In the genomic region with DNA sequence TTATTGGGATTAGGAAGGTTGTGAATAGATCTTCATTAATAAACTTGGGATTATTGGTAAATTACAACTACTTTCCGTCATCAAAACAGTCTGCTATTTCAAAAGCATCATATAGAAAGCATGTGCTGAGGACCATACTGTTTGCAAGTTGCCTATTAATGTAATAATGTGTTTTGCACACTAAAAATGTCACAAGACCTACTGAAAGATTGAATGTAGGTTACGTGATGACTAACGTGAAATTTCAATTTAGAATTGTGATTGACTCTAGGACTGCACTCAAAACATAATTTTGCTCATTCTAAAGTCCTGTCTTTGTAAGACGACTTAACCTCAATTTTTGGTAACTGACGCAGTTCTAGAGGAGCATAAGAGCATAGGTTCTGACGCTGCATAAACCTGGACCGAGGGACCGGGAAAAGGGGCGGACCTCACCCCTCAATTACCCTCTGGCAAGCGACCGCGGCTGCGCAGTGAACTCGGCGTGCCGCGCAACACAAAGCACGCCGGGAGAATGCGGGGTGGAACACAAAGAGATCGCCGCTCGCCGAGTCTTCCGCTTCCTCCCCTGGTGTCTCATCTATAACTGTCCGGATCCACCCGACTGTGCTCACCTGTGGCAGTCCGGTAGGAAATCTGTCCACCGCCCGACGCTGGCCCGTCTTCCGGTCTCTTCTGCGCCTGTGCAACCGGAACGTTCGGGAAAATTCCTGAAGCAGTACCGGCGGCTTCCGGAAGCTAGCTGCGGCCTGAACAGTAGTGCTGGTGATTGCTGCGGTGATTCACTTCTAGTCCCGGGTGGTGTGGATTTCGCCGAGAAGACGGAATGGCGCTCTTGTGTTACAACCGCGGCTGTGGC, we compare ENCODE assay signal across 8 mouse cellular contexts. TPM values are rescaled to one million over a fixed set of nuclear protein-coding genes. Genes with fewer than 3 reads are reported as not detected.
DNase-seq lines count a peak whose midpoint lies in the region; ATAC-seq and TF ChIP-seq lines count a peak whose summit lies in the region.

A gene (plus strand): TSS at position 555 of the 859 bp plus-strand sequence.

- peak; percentile 99 for ATAC-seq in forebrain, embryonic 11.5 days (replicated peaks; ENCODE audit: low FRiP score)
- peak; percentile 99 for ATAC-seq in heart, embryonic 16.5 days (replicated peaks; ENCODE audit: extremely low read depth, insufficient read depth, low FRiP score)
- peak; percentile 99 for ATAC-seq in liver, embryonic 15.5 days (ENCODE audit: insufficient read depth)
- peak; percentile 98 for ATAC-seq in neural tube, embryonic 12.5 days (ENCODE audit: low FRiP score, low read depth)

- peaks cover 3 to 16% of the 10 kb centered on the region in 2 experiments for H3K4me1 ChIP-seq in CH12.LX (ENCODE audit: control insufficient read depth in 1 of 2, insufficient read depth in 2 of 2)
- H3K4me1 ChIP-seq in forebrain, embryonic 11.5 days (replicated peaks; ENCODE audit: control insufficient read depth, insufficient read depth, low read length): 0 out of 2 replicates have a peak, but pooled peaks cover 2% of the 10 kb centered on the region
- H3K4me1 ChIP-seq in heart, embryonic 16.5 days (ENCODE audit: control insufficient read depth, insufficient read depth, low read length): peaks cover 8% of the 10 kb centered on the region
- peaks cover 8% of the 10 kb centered on the region; the same call in 1 of the 2 replicates for H3K4me1 ChIP-seq in liver, embryonic 15.5 days (replicated peaks)
- peaks cover 11% of the 10 kb centered on the region for H3K4me1 ChIP-seq in neural tube, embryonic 12.5 days

- H3K9me3 ChIP-seq in CH12.LX (replicated peaks; ENCODE audit: low read length): no peaks in the 10 kb centered on the region
- H3K9me3 ChIP-seq in forebrain, embryonic 11.5 days (ENCODE audit: control insufficient read depth, low read length): no peaks in the 10 kb centered on the region
- H3K9me3 ChIP-seq in heart, embryonic 16.5 days (replicated peaks; ENCODE audit: control insufficient read depth, low read length): no peaks in the 10 kb centered on the region
- H3K9me3 ChIP-seq in liver, embryonic 15.5 days (replicated peaks): no peaks in the 10 kb centered on the region
- H3K9me3 ChIP-seq in neural tube, embryonic 12.5 days: no peaks in the 10 kb centered on the region

- no peaks in the 10 kb centered on the region for H3K27me3 ChIP-seq in CH12.LX (replicated peaks)
- H3K27me3 ChIP-seq in forebrain, embryonic 11.5 days (ENCODE audit: control insufficient read depth, insufficient read depth, low read length): no peaks in the 10 kb centered on the region
- no peaks in the 10 kb centered on the region for H3K27me3 ChIP-seq in heart, embryonic 16.5 days (ENCODE audit: control insufficient read depth, insufficient read depth, low read length)
- no peaks in the 10 kb centered on the region for H3K27me3 ChIP-seq in liver, embryonic 15.5 days
- H3K27me3 ChIP-seq in neural tube, embryonic 12.5 days (replicated peaks): no peaks in the 10 kb centered on the region

- peaks cover 27% of the 10 kb centered on the region for H3K79me2 ChIP-seq in CH12.LX (replicated peaks; ENCODE audit: control insufficient read depth, extremely low read depth, insufficient read depth, poor library complexity, severe bottlenecking)

- H3K27ac ChIP-seq in CH12.LX (ENCODE audit: insufficient read depth, low read depth): peak within 1 kb of the TSS; percentile 45
- peak within 1 kb of the TSS; percentile 70 for H3K27ac ChIP-seq in forebrain, embryonic 11.5 days (ENCODE audit: low read depth, low read length)
- peak within 1 kb of the TSS; percentile 91 for H3K27ac ChIP-seq in heart, embryonic 16.5 days (ENCODE audit: low read length)
- H3K27ac ChIP-seq in liver, embryonic 15.5 days (replicated peaks): peak within 1 kb of the TSS; percentile 85
- H3K27ac ChIP-seq in neural tube, embryonic 12.5 days: peak within 1 kb of the TSS; percentile 46; the same call in 1 of the 2 replicates

- WGBS in forebrain, embryonic 11.5 days: 4% methylated on average over 49 of the region's 49 CpGs
- WGBS in heart, embryonic 16.5 days: 3% methylated on average over 49 of the region's 49 CpGs
- 4% methylated on average over 49 of the region's 49 CpGs for WGBS in liver, embryonic 15.5 days (ENCODE audit: insufficient replicate concordance)
- WGBS in neural tube, embryonic 12.5 days: 4% methylated on average over 49 of the region's 49 CpGs

- no peak for TF ChIP-seq RAD21 in CH12.LX (IDR thresholded peaks at IDR 0.05; ENCODE audit: low read depth, low read length)

- peak; percentile 95 for DNase-seq in CH12.LX (ENCODE audit: extremely low read depth)
- peak; percentile 85 for DNase-seq in c-Kit-positive CD71-positive TER-119-negative erythroid progenitor cells, embryonic 14.5 days (ENCODE audit: low read depth)
- DNase-seq in forebrain, embryonic 11.5 days (ENCODE audit: low spot score): peak; percentile 97
- DNase-seq in kidney, postnatal 36 days: peak; percentile 96 to 97
- DNase-seq in telencephalon, adult 2 months (ENCODE audit: low read depth, low spot score): peak; percentile 98

- TF ChIP-seq EP300 in CH12.LX (IDR thresholded peaks at IDR 0.05; ENCODE audit: low read length): no peak

- in situ Hi-C loops in CH12.LX (cut with MboI; ENCODE audit: low pct_ligation_motif_present, low pct_unique_long_range_greater_than_20kb, low sequenced_read_pairs): no loop called here

- peak within 1 kb of the TSS; percentile 71 to 96 (median 93) for H3K4me3 ChIP-seq in CH12.LX (replicated peaks in 1 of 3; ENCODE audit: low read depth in 2 of 3, low read length in 2 of 3, poor library complexity in 1 of 3)
- H3K4me3 ChIP-seq in forebrain, embryonic 11.5 days (ENCODE audit: low read depth, low read length): peak within 1 kb of the TSS; percentile 83
- peak within 1 kb of the TSS; percentile 100 for H3K4me3 ChIP-seq in heart, embryonic 16.5 days (ENCODE audit: low read length)
- H3K4me3 ChIP-seq in liver, embryonic 15.5 days (replicated peaks): peak within 1 kb of the TSS; percentile 84
- peak within 1 kb of the TSS; percentile 82 for H3K4me3 ChIP-seq in neural tube, embryonic 12.5 days

- TF ChIP-seq CTCF in CH12.LX (conservative IDR thresholded peaks at IDR 0.05 in 1 of 2, IDR thresholded peaks at IDR 0.05 in 1 of 2; ENCODE audit: low read depth in 2 of 2, low read length in 2 of 2): no peak

- TF ChIP-seq POLR2A in CH12.LX (IDR thresholded peaks at IDR 0.05; ENCODE audit: low read depth, low read length): peak; percentile 87

- H3K4me2 ChIP-seq in CH12.LX (ENCODE audit: insufficient read depth, low read depth, poor library complexity, severe bottlenecking): peak within 1 kb of the TSS; percentile 93; the same call in 1 of the 2 replicates
- H3K4me2 ChIP-seq in forebrain, embryonic 11.5 days (ENCODE audit: low read depth, low read length, severe bottlenecking): peak within 1 kb of the TSS; percentile 62
- peak within 1 kb of the TSS; percentile 98 for H3K4me2 ChIP-seq in heart, embryonic 16.5 days (ENCODE audit: low read depth, low read length)
- peak within 1 kb of the TSS; percentile 58 for H3K4me2 ChIP-seq in liver, embryonic 15.5 days
- H3K4me2 ChIP-seq in neural tube, embryonic 12.5 days (replicated peaks): peak within 1 kb of the TSS; percentile 86

- H3K9ac ChIP-seq in CH12.LX (ENCODE audit: insufficient read depth, low read depth): peak within 1 kb of the TSS; percentile 75
- H3K9ac ChIP-seq in forebrain, embryonic 11.5 days (ENCODE audit: low read length): peak within 1 kb of the TSS; percentile 96
- peak within 1 kb of the TSS; percentile 99 for H3K9ac ChIP-seq in heart, embryonic 16.5 days (ENCODE audit: low read length)
- peak within 1 kb of the TSS; percentile 83 for H3K9ac ChIP-seq in liver, embryonic 15.5 days
- H3K9ac ChIP-seq in neural tube, embryonic 12.5 days: peak within 1 kb of the TSS; percentile 94

- H3K36me3 ChIP-seq in CH12.LX (replicated peaks in 1 of 2; ENCODE audit: control insufficient read depth in 1 of 2, insufficient read depth in 1 of 2, low read length in 1 of 2): peaks cover 0 to 14% of the 10 kb centered on the region in 2 experiments
- no peaks in the 10 kb centered on the region for H3K36me3 ChIP-seq in forebrain, embryonic 11.5 days (ENCODE audit: control insufficient read depth, insufficient read depth, low read length)
- H3K36me3 ChIP-seq in heart, embryonic 16.5 days (ENCODE audit: control insufficient read depth, insufficient read depth): no peaks in the 10 kb centered on the region
- H3K36me3 ChIP-seq in liver, embryonic 15.5 days (replicated peaks): no peaks in the 10 kb centered on the region; the same call in 1 of the 2 replicates
- H3K36me3 ChIP-seq in neural tube, embryonic 12.5 days: no peaks in the 10 kb centered on the region

- dilution Hi-C loops in CH12.LX (cut with MboI; ENCODE audit: extremely low pct_ligation_motif_present, extremely low pct_unique_long_range_greater_than_20kb, low sequenced_read_pairs): no loop called here

TF ChIP-seq in CH12.LX, 34 proteins besides CTCF, POLR2A, EP300 and RAD21 (continues in another document):
- no peak for TF ChIP-seq ZC3H11A (IDR thresholded peaks at IDR 0.05; ENCODE audit: low read depth, low read length)
- TF ChIP-seq TCF12 (IDR thresholded peaks at IDR 0.05; ENCODE audit: low read depth, low read length): peak; percentile 82
- TF ChIP-seq USF1 (IDR thresholded peaks at IDR 0.05; ENCODE audit: low read depth, low read length): no peak
- TF ChIP-seq NRF1 (IDR thresholded peaks at IDR 0.05; ENCODE audit: low read depth, low read length): peak; percentile 89
- no peak for TF ChIP-seq MAFK (IDR thresholded peaks at IDR 0.05; ENCODE audit: insufficient replicate concordance, low read length)
- peak; percentile 96 for TF ChIP-seq HCFC1 (IDR thresholded peaks at IDR 0.05; ENCODE audit: low read depth, low read length)
- peak; percentile 69 for TF ChIP-seq MXI1 (IDR thresholded peaks at IDR 0.05; ENCODE audit: low read depth, low read length)
- TF ChIP-seq SIN3A (IDR thresholded peaks at IDR 0.05; ENCODE audit: low read length): peak; percentile 89
- TF ChIP-seq GABPA (IDR thresholded peaks at IDR 0.05; ENCODE audit: insufficient replicate concordance, low read depth, low read length): peak; percentile 36; the same call in 1 of the 2 replicates
- peak; percentile 77 for TF ChIP-seq IRF4 (IDR thresholded peaks at IDR 0.05; ENCODE audit: low read depth, low read length)
- peak; percentile 67; the same call in 1 of the 2 replicates for TF ChIP-seq RCOR1 (conservative IDR thresholded peaks at IDR 0.05; ENCODE audit: low read depth, low read length)
- TF ChIP-seq BHLHE40 (IDR thresholded peaks at IDR 0.05; ENCODE audit: low read depth, low read length): no peak; the same call in 1 of the 2 replicates

RNA-seq across cellular contexts. Expression of the gene that starts here (rescaled TPM):
- total RNA-seq in CH12.LX (2012; rRNA removed): 95.1 and 129 TPM in 2 replicates
- 59.3 and 85.6 TPM in 2 replicates for total RNA-seq in CH12.LX (2014; rRNA removed)
- polyA plus RNA-seq in CH12.LX (2012; ENCODE audit: insufficient read length, low read depth): 124 and 160 TPM in 2 replicates
- 123 and 129 TPM in 2 replicates for polyA plus RNA-seq in forebrain, embryonic 11.5 days (2014; fragmentation: Nextera tagmentation; extraction: Ambion mirVana)
- polyA plus RNA-seq in heart, embryonic 16.5 days (2015; fragmentation: Nextera tagmentation; extraction: Ambion mirVana): 78.2 and 80.0 TPM in 2 replicates
- 37.4 and 43.1 TPM in 2 replicates for polyA plus RNA-seq in liver, embryonic 15.5 days (2015; fragmentation: Nextera tagmentation; extraction: Ambion mirVana)
- polyA plus RNA-seq in neural tube, embryonic 12.5 days (2016; fragmentation: Nextera tagmentation; extraction: Ambion mirVana): 131 and 143 TPM in 2 replicates

Comparison
In these comparisons a context has a peak if more than half of its experiments do, and no peak if none do; other contexts are left out.
1. Peak in every context shown above with its lines: DNase-seq, ATAC-seq, H3K4me3 ChIP-seq and H3K27ac ChIP-seq.